17 mouse cellular contexts compared by ENCODE assay signal in the genomic region with DNA sequence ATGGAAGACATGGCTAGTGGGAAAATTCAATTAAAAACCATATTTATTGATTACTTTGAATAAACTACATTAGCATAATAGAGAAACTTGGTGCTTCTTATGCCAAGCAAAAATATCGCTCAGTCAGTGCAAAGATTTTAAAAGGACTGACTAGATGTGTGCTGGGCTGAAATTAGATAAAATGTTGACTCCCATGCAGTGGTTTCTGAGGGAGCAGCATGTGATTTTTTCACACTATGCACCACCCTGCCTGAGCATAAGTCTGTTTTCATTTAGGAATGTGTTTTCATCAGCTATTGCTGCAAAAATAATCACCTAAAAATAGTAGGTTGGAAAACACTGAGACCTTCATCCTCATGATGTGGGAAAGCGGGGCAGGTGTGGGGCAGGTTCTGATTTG.
DNase-seq lines count a peak whose midpoint lies in the region; ATAC-seq lines count a peak whose summit lies in the region.
"Had no signal": no experiment of that assay in that cellular context is flagged by ENCODE, and none has a peak within 500 bp of the region (broad histone marks: within the 10 kb centered on the region; RNA-seq: fewer than 3 reads in every experiment).

No protein-coding gene starts in this region.

- H3K4me1 ChIP-seq in forebrain, embryonic 16.5 days (replicated peaks; ENCODE audit: control insufficient read depth, insufficient read depth, low read length), result no peaks in the 10 kb centered on the region
- H3K4me1 ChIP-seq in forebrain, embryonic 15.5 days, result no peaks in the 10 kb centered on the region
- H3K4me1 ChIP-seq in hindbrain, embryonic 12.5 days, result no peaks in the 10 kb centered on the region
- H3K4me1 ChIP-seq in hindbrain, embryonic 16.5 days (ENCODE audit: control insufficient read depth, insufficient read depth, low read depth, low read length), result no peaks in the 10 kb centered on the region
- peaks cover 11% of the 10 kb centered on the region; the same call in 1 of the 2 replicates for H3K4me1 ChIP-seq in embryonic facial prominence, embryonic 15.5 days
- H3K4me1 ChIP-seq in midbrain, embryonic 14.5 days (ENCODE audit: control insufficient read depth, insufficient read depth, low read length), result no peaks in the 10 kb centered on the region
- H3K4me1 ChIP-seq in heart, embryonic 12.5 days (replicated peaks), result no peaks in the 10 kb centered on the region
- H3K4me1 ChIP-seq: heart, embryonic 13.5 days had no signal

- peak; percentile 50; the same call in 1 of the 2 replicates for ATAC-seq in forebrain, embryonic 16.5 days
- ATAC-seq in forebrain, embryonic 15.5 days (replicated peaks), result no peak
- ATAC-seq in hindbrain, embryonic 12.5 days (ENCODE audit: low FRiP score), result no peak
- ATAC-seq in hindbrain, embryonic 16.5 days, result no peak
- peak; percentile 61 for ATAC-seq in embryonic facial prominence, embryonic 15.5 days (ENCODE audit: insufficient number of reproducible peaks, low FRiP score, low TSS enrichment, low read depth)
- no peak for ATAC-seq in midbrain, embryonic 14.5 days (ENCODE audit: low FRiP score, low TSS enrichment)
- no peak for ATAC-seq in heart, embryonic 12.5 days (ENCODE audit: insufficient number of reproducible peaks, low FRiP score)
- ATAC-seq: hindbrain, postnatal 0 days had no signal

- no peaks in the 10 kb centered on the region for H3K27me3 ChIP-seq in forebrain, embryonic 16.5 days (replicated peaks; ENCODE audit: control insufficient read depth, insufficient read depth, low read length)
- H3K27me3 ChIP-seq in forebrain, embryonic 15.5 days, result no peaks in the 10 kb centered on the region
- H3K27me3 ChIP-seq in hindbrain, embryonic 12.5 days, result no peaks in the 10 kb centered on the region
- no peaks in the 10 kb centered on the region for H3K27me3 ChIP-seq in hindbrain, embryonic 16.5 days (replicated peaks; ENCODE audit: control insufficient read depth, insufficient read depth, low read length)
- H3K27me3 ChIP-seq in embryonic facial prominence, embryonic 15.5 days, result no peaks in the 10 kb centered on the region
- H3K27me3 ChIP-seq in midbrain, embryonic 14.5 days (ENCODE audit: control insufficient read depth, insufficient read depth, low read length), result no peaks in the 10 kb centered on the region
- H3K27me3 ChIP-seq in heart, embryonic 12.5 days (replicated peaks), result no peaks in the 10 kb centered on the region
- H3K27me3 ChIP-seq: heart, embryonic 13.5 days had no signal

- H3K4me2 ChIP-seq in forebrain, embryonic 16.5 days (ENCODE audit: low read length), result no peak overlapping the region
- H3K4me2 ChIP-seq in forebrain, embryonic 15.5 days (replicated peaks), result no peak overlapping the region
- H3K4me2 ChIP-seq in hindbrain, embryonic 12.5 days (replicated peaks), result no peak overlapping the region
- no peak overlapping the region for H3K4me2 ChIP-seq in hindbrain, embryonic 16.5 days (ENCODE audit: low read length)
- H3K4me2 ChIP-seq in embryonic facial prominence, embryonic 15.5 days (replicated peaks), result no peak overlapping the region
- no peak overlapping the region for H3K4me2 ChIP-seq in midbrain, embryonic 14.5 days (ENCODE audit: low read length)
- no peak overlapping the region for H3K4me2 ChIP-seq in heart, embryonic 12.5 days
- H3K4me2 ChIP-seq: heart, embryonic 13.5 days had no signal

- no peaks in the 10 kb centered on the region for H3K36me3 ChIP-seq in forebrain, embryonic 16.5 days (ENCODE audit: control insufficient read depth, insufficient read depth)
- no peaks in the 10 kb centered on the region for H3K36me3 ChIP-seq in forebrain, embryonic 15.5 days
- H3K36me3 ChIP-seq in hindbrain, embryonic 12.5 days, result no peaks in the 10 kb centered on the region
- H3K36me3 ChIP-seq in hindbrain, embryonic 16.5 days (ENCODE audit: control insufficient read depth, insufficient read depth, low read length), result no peaks in the 10 kb centered on the region
- no peaks in the 10 kb centered on the region for H3K36me3 ChIP-seq in embryonic facial prominence, embryonic 15.5 days
- H3K36me3 ChIP-seq in midbrain, embryonic 14.5 days (ENCODE audit: control insufficient read depth, insufficient read depth, low read length), result no peaks in the 10 kb centered on the region
- H3K36me3 ChIP-seq in heart, embryonic 12.5 days, result no peaks in the 10 kb centered on the region
- H3K36me3 ChIP-seq: heart, embryonic 13.5 days had no signal

- WGBS in forebrain, embryonic 16.5 days, result 89% methylated on average over 2 of the region's 2 CpGs
- 90% methylated on average over 2 of the region's 2 CpGs for WGBS in forebrain, embryonic 15.5 days
- 87% methylated on average over 2 of the region's 2 CpGs for WGBS in hindbrain, embryonic 12.5 days
- WGBS in hindbrain, embryonic 16.5 days, result 91% methylated on average over 2 of the region's 2 CpGs
- WGBS in embryonic facial prominence, embryonic 15.5 days, result 47% methylated on average over 2 of the region's 2 CpGs
- 87% methylated on average over 2 of the region's 2 CpGs for WGBS in midbrain, embryonic 14.5 days
- WGBS in heart, embryonic 12.5 days, result 74% methylated on average over 2 of the region's 2 CpGs

- no peak overlapping the region for H3K9ac ChIP-seq in forebrain, embryonic 16.5 days (replicated peaks; ENCODE audit: low read depth, low read length)
- H3K9ac ChIP-seq in forebrain, embryonic 15.5 days (replicated peaks), result no peak overlapping the region
- no peak overlapping the region for H3K9ac ChIP-seq in hindbrain, embryonic 12.5 days
- no peak overlapping the region for H3K9ac ChIP-seq in hindbrain, embryonic 16.5 days (ENCODE audit: low read depth, low read length)
- H3K9ac ChIP-seq in embryonic facial prominence, embryonic 15.5 days, result no peak overlapping the region
- no peak overlapping the region for H3K9ac ChIP-seq in midbrain, embryonic 14.5 days (replicated peaks; ENCODE audit: low read length)
- no peak overlapping the region for H3K9ac ChIP-seq in heart, embryonic 12.5 days
- H3K9ac ChIP-seq: heart, embryonic 13.5 days had no signal

- H3K27ac ChIP-seq in forebrain, embryonic 16.5 days (ENCODE audit: low read length), result no peak overlapping the region
- no peak overlapping the region for H3K27ac ChIP-seq in forebrain, embryonic 15.5 days (replicated peaks)
- H3K27ac ChIP-seq in hindbrain, embryonic 12.5 days, result 0 out of 2 replicates have a peak overlapping the region, but pooled peaks have one; percentile 23
- no peak overlapping the region for H3K27ac ChIP-seq in hindbrain, embryonic 16.5 days (ENCODE audit: low read depth, low read length)
- peak overlapping the region; percentile 79 for H3K27ac ChIP-seq in embryonic facial prominence, embryonic 15.5 days (replicated peaks)
- no peak overlapping the region for H3K27ac ChIP-seq in midbrain, embryonic 14.5 days (replicated peaks; ENCODE audit: low read depth, low read length)
- no peak overlapping the region for H3K27ac ChIP-seq in heart, embryonic 12.5 days (ENCODE audit: poor library complexity, severe bottlenecking)
- H3K27ac ChIP-seq: heart, embryonic 13.5 days; hindbrain, postnatal 0 days had no signal

- DNase-seq in brain, adult 2 months (ENCODE audit: low read depth, low spot score), result peak; percentile 32
- no peak for DNase-seq in midbrain, embryonic 14.5 days
- DNase-seq: adrenal gland, postnatal 10 days; cerebellum, adult 11-12 months; cerebellum, adult 9-11 months; cerebellum, postnatal 36 days; heart, postnatal 36 days; kidney, adult 11 months had no signal

- H3K9me3 ChIP-seq in forebrain, embryonic 16.5 days (ENCODE audit: control insufficient read depth, low read length), result no peaks in the 10 kb centered on the region
- no peaks in the 10 kb centered on the region for H3K9me3 ChIP-seq in forebrain, embryonic 15.5 days
- no peaks in the 10 kb centered on the region for H3K9me3 ChIP-seq in hindbrain, embryonic 12.5 days (replicated peaks)
- no peaks in the 10 kb centered on the region for H3K9me3 ChIP-seq in hindbrain, embryonic 16.5 days (ENCODE audit: control insufficient read depth, low read length)
- H3K9me3 ChIP-seq in embryonic facial prominence, embryonic 15.5 days (replicated peaks), result no peaks in the 10 kb centered on the region
- no peaks in the 10 kb centered on the region for H3K9me3 ChIP-seq in midbrain, embryonic 14.5 days (ENCODE audit: control insufficient read depth, low read length)
- no peaks in the 10 kb centered on the region for H3K9me3 ChIP-seq in heart, embryonic 12.5 days (replicated peaks)
- H3K9me3 ChIP-seq: heart, embryonic 13.5 days had no signal

- H3K4me3 ChIP-seq in forebrain, embryonic 16.5 days (replicated peaks; ENCODE audit: low read length), result no peak overlapping the region
- H3K4me3 ChIP-seq in forebrain, embryonic 15.5 days, result no peak overlapping the region
- no peak overlapping the region for H3K4me3 ChIP-seq in hindbrain, embryonic 12.5 days
- no peak overlapping the region for H3K4me3 ChIP-seq in hindbrain, embryonic 16.5 days (ENCODE audit: low read length)
- H3K4me3 ChIP-seq in embryonic facial prominence, embryonic 15.5 days (replicated peaks), result no peak overlapping the region
- H3K4me3 ChIP-seq in midbrain, embryonic 14.5 days (replicated peaks; ENCODE audit: low read depth, low read length), result no peak overlapping the region
- no peak overlapping the region for H3K4me3 ChIP-seq in heart, embryonic 12.5 days
- H3K4me3 ChIP-seq: erythroblast, embryonic 14.5 days; heart, embryonic 13.5 days had no signal

Comparison
In these comparisons a context has a peak if more than half of its experiments do, and no peak if none do; other contexts are left out.
1. ATAC-seq: peak in forebrain, embryonic 16.5 days (single experiment) and embryonic facial prominence, embryonic 15.5 days (single experiment); none in forebrain, embryonic 15.5 days (single experiment), hindbrain, embryonic 12.5 days (single experiment), hindbrain, embryonic 16.5 days (single experiment), midbrain, embryonic 14.5 days (single experiment) and heart, embryonic 12.5 days (single experiment).
2. H3K27ac ChIP-seq: peak in hindbrain, embryonic 12.5 days (single experiment) and embryonic facial prominence, embryonic 15.5 days (single experiment); none in forebrain, embryonic 16.5 days (single experiment), forebrain, embryonic 15.5 days (single experiment), hindbrain, embryonic 16.5 days (single experiment), midbrain, embryonic 14.5 days (single experiment) and heart, embryonic 12.5 days (single experiment).